Mouse (Mus musculus): ENCODE results near the gene Gm45261. TPM values are rescaled to one million over a fixed set of nuclear protein-coding genes. Genes with fewer than 3 reads are reported as not detected.

Gene Gm45261
- polyA plus RNA-seq, 1 experiment, result not detected

GRCm38 (mm10) chr1:80459477-80459876, 1.8 kb downstream of the Gm45261 start:
- Histone ChIP-seq H3K4me3 (replicated peaks; ENCODE audit: extremely low read depth, low read depth, low read length) (no peak overlapping the region), H3K4me1 (ENCODE audit: control insufficient read depth, insufficient read depth, low read length) (no peaks in the 10 kb centered on the region)
- no peak for DNase-seq
- no peak for TF ChIP-seq POLR2A (IDR thresholded peaks at IDR 0.05; ENCODE audit: borderline replicate concordance, extremely low read depth, low read depth, low read length)
- TF ChIP-seq CTCF (IDR thresholded peaks at IDR 0.05; ENCODE audit: insufficient read depth, low read length), result no peak

- 56% methylated on average over 2 of the region's 2 CpGs for WGBS
- TF ChIP-seq POLR2A (IDR thresholded peaks at IDR 0.05; ENCODE audit: borderline replicate concordance, extremely low read depth, low read depth, low read length) (no peak), CTCF (IDR thresholded peaks at IDR 0.05; ENCODE audit: insufficient read depth, low read length) (no peak)
- no peak overlapping the region for H3K4me3 ChIP-seq (replicated peaks; ENCODE audit: extremely low read depth, low read depth, low read length)
- no peak for DNase-seq
- no peaks in the 10 kb centered on the region for H3K4me1 ChIP-seq (ENCODE audit: control insufficient read depth, insufficient read depth, low read length)
These were observed 7.3 kb downstream of the Gm45261 start for GRCm38 (mm10) chr1:80453971-80454370.

GRCm38 (mm10) chr1:80451914-80452549, 9.2 kb downstream of the Gm45261 start:
- 50% methylated on average over 1 of the region's 1 CpGs for WGBS
- no peak overlapping the region for H3K4me3 ChIP-seq (replicated peaks; ENCODE audit: extremely low read depth, low read depth, low read length)
- no peak for TF ChIP-seq POLR2A (IDR thresholded peaks at IDR 0.05; ENCODE audit: borderline replicate concordance, extremely low read depth, low read depth, low read length)
- TF ChIP-seq CTCF (IDR thresholded peaks at IDR 0.05; ENCODE audit: insufficient read depth, low read length), result no peak
- no peaks in the 10 kb centered on the region for H3K4me1 ChIP-seq (ENCODE audit: control insufficient read depth, insufficient read depth, low read length)
- no peak for DNase-seq

GRCm38 (mm10) chr1:80447554-80447953, 13.7 kb downstream of the Gm45261 start:
- Histone ChIP-seq H3K4me3 (replicated peaks; ENCODE audit: extremely low read depth, low read depth, low read length) (no peak overlapping the region), H3K4me1 (ENCODE audit: control insufficient read depth, insufficient read depth, low read length) (no peaks in the 10 kb centered on the region)
- WGBS, result 33% methylated on average over 1 of the region's 1 CpGs
- no peak for DNase-seq
- TF ChIP-seq CTCF (IDR thresholded peaks at IDR 0.05; ENCODE audit: insufficient read depth, low read length), result no peak
- TF ChIP-seq POLR2A (IDR thresholded peaks at IDR 0.05; ENCODE audit: borderline replicate concordance, extremely low read depth, low read depth, low read length), result no peak

- DNase-seq, result no peak
- TF ChIP-seq CTCF (IDR thresholded peaks at IDR 0.05; ENCODE audit: insufficient read depth, low read length), result no peak
- TF ChIP-seq POLR2A (IDR thresholded peaks at IDR 0.05; ENCODE audit: borderline replicate concordance, extremely low read depth, low read depth, low read length), result no peak
- 56% methylated on average over 2 of the region's 2 CpGs for WGBS
- H3K4me3 ChIP-seq (replicated peaks; ENCODE audit: extremely low read depth, low read depth, low read length), result no peak overlapping the region
- no peaks in the 10 kb centered on the region for H3K4me1 ChIP-seq (ENCODE audit: control insufficient read depth, insufficient read depth, low read length)
These were observed 20.3 kb downstream of the Gm45261 start for GRCm38 (mm10) chr1:80440911-80441310.

GRCm38 (mm10) chr1:80438506-80438905, 22.7 kb downstream of the Gm45261 start:
- DNase-seq, result no peak
- H3K4me3 ChIP-seq (replicated peaks; ENCODE audit: extremely low read depth, low read depth, low read length), result no peak overlapping the region
- TF ChIP-seq CTCF (IDR thresholded peaks at IDR 0.05; ENCODE audit: insufficient read depth, low read length), result no peak
- TF ChIP-seq POLR2A (IDR thresholded peaks at IDR 0.05; ENCODE audit: borderline replicate concordance, extremely low read depth, low read depth, low read length), result no peak
- WGBS, result 77% methylated on average over 2 of the region's 2 CpGs
- H3K4me1 ChIP-seq (ENCODE audit: control insufficient read depth, insufficient read depth, low read length), result no peaks in the 10 kb centered on the region

GRCm38 (mm10) chr1:80427946-80428345, 33.3 kb downstream of the Gm45261 start:
- Histone ChIP-seq H3K4me1 (ENCODE audit: control insufficient read depth, insufficient read depth, low read length) (no peaks in the 10 kb centered on the region), H3K4me3 (replicated peaks; ENCODE audit: extremely low read depth, low read depth, low read length) (no peak overlapping the region)
- TF ChIP-seq POLR2A (IDR thresholded peaks at IDR 0.05; ENCODE audit: borderline replicate concordance, extremely low read depth, low read depth, low read length) (no peak), CTCF (IDR thresholded peaks at IDR 0.05; ENCODE audit: insufficient read depth, low read length) (no peak)
- WGBS, result 55% methylated on average over 1 of the region's 1 CpGs
- DNase-seq, result no peak

GRCm38 (mm10) chr1:80427425-80427824, 33.8 kb downstream of the Gm45261 start:
- H3K4me3 ChIP-seq (replicated peaks; ENCODE audit: extremely low read depth, low read depth, low read length), result no peak overlapping the region
- no peaks in the 10 kb centered on the region for H3K4me1 ChIP-seq (ENCODE audit: control insufficient read depth, insufficient read depth, low read length)
- WGBS, result 41% methylated on average over 1 of the region's 1 CpGs
- no peak for DNase-seq
- TF ChIP-seq CTCF (IDR thresholded peaks at IDR 0.05; ENCODE audit: insufficient read depth, low read length) (no peak), POLR2A (IDR thresholded peaks at IDR 0.05; ENCODE audit: borderline replicate concordance, extremely low read depth, low read depth, low read length) (no peak)

- no peak for DNase-seq
- WGBS, result 75% methylated on average over 1 of the region's 1 CpGs
- Histone ChIP-seq H3K4me3 (replicated peaks; ENCODE audit: extremely low read depth, low read depth, low read length) (no peak overlapping the region), H3K4me1 (ENCODE audit: control insufficient read depth, insufficient read depth, low read length) (no peaks in the 10 kb centered on the region)
- TF ChIP-seq POLR2A (IDR thresholded peaks at IDR 0.05; ENCODE audit: borderline replicate concordance, extremely low read depth, low read depth, low read length), result no peak
- TF ChIP-seq CTCF (IDR thresholded peaks at IDR 0.05; ENCODE audit: insufficient read depth, low read length), result no peak
These were observed 36.6 kb downstream of the Gm45261 start for GRCm38 (mm10) chr1:80424666-80425065.

GRCm38 (mm10) chr1:80418321-80419045, 42.8 kb downstream of the Gm45261 start:
- 59% methylated on average over 12 of the region's 12 CpGs for WGBS
- TF ChIP-seq POLR2A (IDR thresholded peaks at IDR 0.05; ENCODE audit: borderline replicate concordance, extremely low read depth, low read depth, low read length) (no peak), CTCF (IDR thresholded peaks at IDR 0.05; ENCODE audit: insufficient read depth, low read length) (no peak)
- DNase-seq, result no peak
- no peaks in the 10 kb centered on the region for H3K4me1 ChIP-seq (ENCODE audit: control insufficient read depth, insufficient read depth, low read length)
- H3K4me3 ChIP-seq (replicated peaks; ENCODE audit: extremely low read depth, low read depth, low read length), result no peak overlapping the region

Data from lung, adult 2 months (tissue).